9 mouse cellular contexts compared by ENCODE assay signal in the genomic region with DNA sequence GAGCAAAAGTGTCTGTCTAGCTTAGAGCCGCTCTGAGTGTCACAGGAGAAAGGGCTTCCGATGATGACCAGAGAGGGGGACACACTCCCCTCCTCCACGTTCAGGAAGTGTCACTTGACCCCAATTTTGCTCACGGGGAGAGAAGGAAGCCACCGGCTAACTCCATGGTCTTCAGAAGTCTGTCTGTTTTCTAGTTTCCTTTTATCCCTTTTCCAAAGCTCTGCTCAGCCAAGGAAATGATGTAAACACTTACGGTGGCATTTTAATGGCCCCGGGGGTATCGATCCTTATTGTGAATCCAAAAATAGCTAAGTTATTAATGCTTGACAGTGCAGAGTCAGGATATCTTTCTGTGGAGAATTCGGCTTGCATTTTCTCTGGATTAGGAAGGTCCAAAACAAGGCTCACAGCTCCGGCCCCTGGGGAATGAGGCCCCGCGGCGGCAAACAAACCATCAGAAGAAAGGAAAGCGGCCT. TPM values are rescaled to one million over a fixed set of nuclear protein-coding genes. Genes with fewer than 3 reads are reported as not detected.
DNase-seq lines count a peak whose midpoint lies in the region; ATAC-seq and TF ChIP-seq lines count a peak whose summit lies in the region.
"Had no signal": no experiment of that assay in that cellular context is flagged by ENCODE, and none has a peak within 500 bp of the region (broad histone marks: within the 10 kb centered on the region; RNA-seq: fewer than 3 reads in every experiment).

No protein-coding gene starts in this region.

- no peak for TF ChIP-seq POLR2A in small intestine, adult 2 months (IDR thresholded peaks at IDR 0.05; ENCODE audit: low read depth, low read length)

- peak overlapping the region; percentile 26; the same call in 1 of the 2 replicates for H3K4me2 ChIP-seq in neural tube, embryonic 11.5 days (ENCODE audit: low read depth)
- peak overlapping the region; percentile 72 for H3K4me2 ChIP-seq in heart, embryonic 13.5 days
- H3K4me2 ChIP-seq in liver, embryonic 12.5 days: peak overlapping the region; percentile 58

- H3K27me3 ChIP-seq in neural tube, embryonic 11.5 days (ENCODE audit: control insufficient read depth, insufficient read depth, low read length): peaks cover 10% of the 10 kb centered on the region; the same call in 1 of the 2 replicates
- H3K27me3 ChIP-seq in heart, embryonic 13.5 days (replicated peaks): peaks cover 91% of the 10 kb centered on the region
- peaks cover 93% of the 10 kb centered on the region for H3K27me3 ChIP-seq in liver, embryonic 12.5 days (replicated peaks)
- H3K27me3 ChIP-seq in small intestine, adult 2 months (ENCODE audit: control insufficient read depth, insufficient read depth, low read length): no peaks in the 10 kb centered on the region; the same call in 1 of the 2 replicates

- no peak overlapping the region for H3K27ac ChIP-seq in neural tube, embryonic 11.5 days (ENCODE audit: low read depth, low read length)
- H3K27ac ChIP-seq in heart, embryonic 13.5 days (replicated peaks): no peak overlapping the region
- H3K27ac ChIP-seq in liver, embryonic 12.5 days: no peak overlapping the region
- no peak overlapping the region for H3K27ac ChIP-seq in small intestine, adult 2 months (ENCODE audit: insufficient read depth, low read depth, low read length)

- H3K36me3 ChIP-seq in neural tube, embryonic 11.5 days (ENCODE audit: control insufficient read depth, insufficient read depth, low read length): no peaks in the 10 kb centered on the region
- H3K36me3 ChIP-seq in heart, embryonic 13.5 days: no peaks in the 10 kb centered on the region
- no peaks in the 10 kb centered on the region for H3K36me3 ChIP-seq in liver, embryonic 12.5 days
- no peaks in the 10 kb centered on the region for H3K36me3 ChIP-seq in small intestine, adult 2 months (ENCODE audit: control insufficient read depth, insufficient read depth, low read length)

- no peaks in the 10 kb centered on the region for H3K9me3 ChIP-seq in neural tube, embryonic 11.5 days (ENCODE audit: control insufficient read depth, low read length)
- no peaks in the 10 kb centered on the region for H3K9me3 ChIP-seq in heart, embryonic 13.5 days
- H3K9me3 ChIP-seq in liver, embryonic 12.5 days (replicated peaks): no peaks in the 10 kb centered on the region

- H3K4me1 ChIP-seq in neural tube, embryonic 11.5 days (ENCODE audit: control insufficient read depth, insufficient read depth, low read length): peaks cover 42% of the 10 kb centered on the region
- peaks cover 22% of the 10 kb centered on the region for H3K4me1 ChIP-seq in heart, embryonic 13.5 days
- peaks cover 10% of the 10 kb centered on the region; the same call in 1 of the 2 replicates for H3K4me1 ChIP-seq in liver, embryonic 12.5 days
- peaks cover 3% of the 10 kb centered on the region; the same call in 1 of the 2 replicates for H3K4me1 ChIP-seq in small intestine, adult 2 months (ENCODE audit: control insufficient read depth, insufficient read depth, insufficient read length, low read length)

- no peak overlapping the region for H3K4me3 ChIP-seq in neural tube, embryonic 11.5 days (ENCODE audit: low read depth, low read length)
- peak overlapping the region; percentile 48 for H3K4me3 ChIP-seq in heart, embryonic 13.5 days
- no peak overlapping the region for H3K4me3 ChIP-seq in liver, embryonic 12.5 days
- H3K4me3 ChIP-seq in small intestine, adult 2 months (ENCODE audit: low read depth, low read length): peak overlapping the region; percentile 68

- no peak for TF ChIP-seq CTCF in small intestine, adult 2 months (IDR thresholded peaks at IDR 0.05; ENCODE audit: extremely low read depth, insufficient read length, insufficient replicate concordance, low read depth, low read length)

- no peak overlapping the region for H3K9ac ChIP-seq in neural tube, embryonic 11.5 days (ENCODE audit: low read length)
- H3K9ac ChIP-seq in heart, embryonic 13.5 days: peak overlapping the region; percentile 68; the same call in 1 of the 2 replicates
- H3K9ac ChIP-seq in liver, embryonic 12.5 days: no peak overlapping the region

- ATAC-seq in neural tube, embryonic 11.5 days (ENCODE audit: insufficient read depth, low FRiP score, low TSS enrichment): no peak
- ATAC-seq in heart, embryonic 13.5 days (ENCODE audit: extremely low read depth, insufficient number of reproducible peaks, low FRiP score, low TSS enrichment): no peak
- ATAC-seq in liver, embryonic 12.5 days: no peak

- 14% methylated on average over 14 of the region's 14 CpGs for WGBS in neural tube, embryonic 11.5 days
- WGBS in heart, embryonic 13.5 days: 13% methylated on average over 14 of the region's 14 CpGs
- WGBS in liver, embryonic 12.5 days (ENCODE audit: insufficient replicate concordance): 16% methylated on average over 14 of the region's 14 CpGs
- 29% methylated on average over 14 of the region's 14 CpGs for WGBS in small intestine, adult 2 months

- DNase-seq in neural tube, embryonic 11.5 days (ENCODE audit: low spot score): no peak
- no peak for DNase-seq in neural tube, embryonic 10.5 days (ENCODE audit: extremely low spot score, low spot score)
- DNase-seq in T-cell, adult 2 months (ENCODE audit: low spot score): no peak
- no peak for DNase-seq in urinary bladder, postnatal 14 days (ENCODE audit: low spot score)
- DNase-seq in frontal cortex, adult 2 months (ENCODE audit: extremely low spot score in 1 of 2, low spot score in 1 of 2): no peak
- DNase-seq: right cerebral cortex, postnatal 14 days had no signal

RNA-seq across cellular contexts. Expression of gene Tnrc6c, which starts 54.3 kb away (rescaled TPM):
- polyA plus RNA-seq in neural tube, embryonic 11.5 days (2014; fragmentation: Nextera tagmentation; extraction: Ambion mirVana): 17.1 and 18.2 TPM in 2 replicates
- 6.0 TPM in 2 replicates for polyA plus RNA-seq in heart, embryonic 13.5 days (2015; fragmentation: Nextera tagmentation; extraction: Ambion mirVana)
- 4.7 and 4.8 TPM in 2 replicates for polyA plus RNA-seq in liver, embryonic 12.5 days (2016; fragmentation: Nextera tagmentation; extraction: Ambion mirVana)
- 5.9 and 14.6 TPM in 2 replicates for polyA plus RNA-seq in small intestine, adult 2 months (2012; rRNA removed)
- polyA plus RNA-seq in frontal cortex, adult 2 months (2012; rRNA removed): 44.4 and 56.5 TPM in 2 replicates

Comparison
In these comparisons a context has a peak if more than half of its experiments do, and no peak if none do; other contexts are left out.
1. H3K4me3 ChIP-seq: peak in heart, embryonic 13.5 days (single experiment) and small intestine, adult 2 months (single experiment); none in neural tube, embryonic 11.5 days (single experiment) and liver, embryonic 12.5 days (single experiment).
2. Peak in every context shown above with its lines, with median percentiles within 50 percentile points of each other: H3K4me2 ChIP-seq.